ENCODE assay signal across 19 mouse cellular contexts in the genomic region with DNA sequence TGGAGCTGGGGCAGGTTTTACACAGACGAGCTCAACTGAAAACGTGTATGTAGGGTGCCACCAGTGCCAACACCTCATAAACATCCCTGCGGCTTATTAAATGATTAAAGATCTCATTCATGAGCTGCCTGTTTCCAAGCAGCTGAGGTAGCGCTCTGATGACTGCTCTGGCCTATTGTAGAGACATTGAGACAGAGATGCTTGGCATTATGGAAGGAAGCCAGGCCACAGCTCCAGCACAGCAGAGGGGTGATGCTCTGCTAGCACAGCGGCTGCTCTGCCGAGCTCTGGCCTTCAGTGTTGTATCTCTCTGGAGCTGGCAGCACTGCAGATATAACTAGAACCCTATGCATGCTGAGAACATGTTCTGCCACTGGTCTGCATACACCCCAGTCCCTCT.
"Had no signal": no experiment of that assay in that cellular context is flagged by ENCODE, and none has a peak within 500 bp of the region (broad histone marks: within the 10 kb centered on the region; RNA-seq: fewer than 3 reads in every experiment).

No protein-coding gene starts in this region.

- H3K27me3 ChIP-seq: lung, embryonic 15.5 days; midbrain, embryonic 13.5 days; midbrain, embryonic 15.5 days; neural tube, embryonic 13.5 days; neural tube, embryonic 15.5 days had no signal

- H3K27ac ChIP-seq: lung, embryonic 15.5 days; midbrain, embryonic 13.5 days; midbrain, embryonic 15.5 days; neural tube, embryonic 13.5 days; neural tube, embryonic 15.5 days had no signal

- H3K9me3 ChIP-seq: lung, embryonic 15.5 days; midbrain, embryonic 13.5 days; midbrain, embryonic 15.5 days; neural tube, embryonic 13.5 days; neural tube, embryonic 15.5 days had no signal

- H3K4me2 ChIP-seq: lung, embryonic 15.5 days; midbrain, embryonic 11.5 days; midbrain, embryonic 13.5 days; midbrain, embryonic 15.5 days; neural tube, embryonic 13.5 days; neural tube, embryonic 15.5 days had no signal

- H3K4me1 ChIP-seq: lung, embryonic 15.5 days; midbrain, embryonic 13.5 days; midbrain, embryonic 15.5 days; neural tube, embryonic 13.5 days; neural tube, embryonic 15.5 days had no signal

- H3K4me3 ChIP-seq: lung, embryonic 15.5 days; midbrain, embryonic 13.5 days; midbrain, embryonic 15.5 days; myocyte; neural tube, embryonic 13.5 days; neural tube, embryonic 15.5 days had no signal

- H3K9ac ChIP-seq: lung, embryonic 15.5 days; midbrain, embryonic 13.5 days; midbrain, embryonic 15.5 days; neural tube, embryonic 13.5 days; neural tube, embryonic 15.5 days had no signal

- ATAC-seq: lung, postnatal 0 days; midbrain, embryonic 13.5 days; midbrain, embryonic 15.5 days had no signal

- DNase-seq: lung, adult 2 months; lung, postnatal 14 days; lung, postnatal 36 days; retina, postnatal 1 day; right cerebral cortex, adult 18-20 months; right cerebral cortex, postnatal 25 days; right cerebral cortex, postnatal 4 days; spleen, adult 18-20 months; thymus, adult 18-20 months; thymus, postnatal 14 days; thymus, postnatal 36 days had no signal
